Mouse (Mus musculus) brain, embryonic 14.5 days (tissue): Measurements from ENCODE around the gene Cacng7.

Source experiments
- CTCF ChIP-seq: fragments of 200-500 bp; IDR thresholded peaks from 2 replicates; pipeline ENCODE4 v1.5.1; 2012; ENCODE audit warnings: inconsistent platforms, mild to moderate bottlenecking, moderate library complexity, borderline replicate concordance; ENCODE audit not compliant: insufficient read depth, insufficient read length; ENCODE audit errors: extremely low read depth
- POLR2A ChIP-seq: fragments of 200-500 bp; IDR thresholded peaks from 2 replicates; pipeline ENCODE4 v1.6.1; 2012; ENCODE audit warnings: mild to moderate bottlenecking, inconsistent platforms, borderline replicate concordance; ENCODE audit not compliant: poor library complexity, insufficient read depth, insufficient read length, severe bottlenecking; ENCODE audit errors: extremely low read depth

DNA sequence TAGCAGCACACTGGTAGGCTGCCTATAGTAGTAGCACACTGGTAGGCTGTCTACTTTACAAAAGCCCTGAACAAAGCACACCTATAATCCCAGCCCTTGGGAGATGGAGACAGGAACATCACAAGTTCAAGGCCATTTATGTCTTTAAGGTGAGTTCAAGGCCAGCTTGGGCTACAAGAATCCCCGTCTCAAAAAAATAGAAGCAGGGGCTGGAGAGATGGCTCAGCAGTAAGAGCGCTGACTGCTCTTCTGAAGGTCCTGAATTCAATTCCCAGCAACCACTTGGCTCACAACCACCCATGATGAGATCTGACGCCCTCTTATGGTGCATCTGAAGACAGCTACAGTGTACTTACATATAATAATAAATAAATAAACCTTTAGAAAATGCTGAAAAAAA, 12.5 kb downstream of the Cacng7 start:
- TF ChIP-seq POLR2A: no peak
- TF ChIP-seq CTCF: no peak
